Mouse (Mus musculus) T-helper 17 cell (primary cell): ENCODE measurements around the gene Apol7e.

Experiments
- in situ Hi-C, 2 experiments: fragments of 300-600 bp; cut with MboI, MseI; formaldehyde crosslinking; loops; 1 replicate in 1 of 2; 2 replicates in 1 of 2; pipeline ENCODE4 v1.15.1; 2025; ENCODE audit warnings: high pct_unique_total_duplicates in 2 of 2

Gene Apol7e

DNA sequence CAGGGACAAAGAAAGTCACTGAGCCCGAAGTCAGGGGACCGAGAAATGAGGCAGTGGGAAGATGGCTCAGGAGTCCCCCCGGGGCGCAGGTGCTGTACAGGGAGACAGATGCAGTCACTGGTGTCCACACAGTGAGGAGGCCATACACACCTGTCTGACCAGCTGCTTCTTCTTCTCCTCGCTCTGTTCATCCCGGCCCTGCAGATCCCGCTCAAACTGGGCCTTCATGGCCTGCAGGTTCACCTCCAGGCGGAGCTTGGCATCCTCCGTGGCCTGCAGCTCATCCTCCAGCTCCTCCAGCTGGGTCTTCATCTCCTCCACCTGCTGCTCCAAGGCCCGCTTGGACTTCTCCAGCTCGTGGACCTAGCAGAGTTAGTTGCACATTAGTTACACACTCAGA lies 68.3 kb downstream of the Apol7e start:
- in situ Hi-C loops, result no loop called here
